Mouse (Mus musculus) neural tube, embryonic 10.5 days (tissue): ENCODE data around the gene Cldn34b4.

ENCODE experiments used
- DNase-seq: peaks from one replicate; pipeline ENCODE4 v3.0.0-alpha.2; 2017; ENCODE audit warnings: low spot score; ENCODE audit errors: extremely low spot score

Gene Cldn34b4

GRCm38 (mm10) chrX:76393050-76393449 lies at the start of gene Cldn34b4:
Gene Cldn34b4, plus strand, starts transcription at chrX:76393350.
- DNase-seq: no peak
